Mouse (Mus musculus) neural tube, embryonic 15.5 days (tissue): ENCODE results near the gene Hk1. TPM values are rescaled to one million over a fixed set of nuclear protein-coding genes. Genes with fewer than 3 reads are reported as not detected.
A peak's percentile ranks its signal among the peaks of the same experiment; 100 is the strongest.

Experiments used
- ATAC-seq: fragments of 200-750 bp; cut with Nextera tagmentation; 2 replicates; pipeline ENCODE4 v1.8.0; 2017; ENCODE audit warnings: mild to moderate bottlenecking, moderate TSS enrichment, moderate library complexity; ENCODE audit not compliant: low FRiP score
- H3K27ac ChIP-seq: fragments of 300-500 bp; sonication (generic); replicated peaks from 2 replicates; pipeline ENCODE4 v1.5.1; 2015; ENCODE audit warnings: mild to moderate bottlenecking, inconsistent platforms
- H3K27me3 ChIP-seq: fragments of 300-500 bp; sonication (generic); replicated peaks from 2 replicates; pipeline ENCODE4 v1.6.1; 2015; ENCODE audit warnings: inconsistent platforms
- H3K36me3 ChIP-seq: fragments of 300-500 bp; sonication (generic); 2 replicates; pipeline ENCODE4 v1.6.1; 2015; ENCODE audit warnings: inconsistent platforms
- H3K4me1 ChIP-seq: fragments of 300-500 bp; sonication (generic); 2 replicates; pipeline ENCODE4 v1.6.1; 2015; ENCODE audit warnings: inconsistent platforms
- H3K4me2 ChIP-seq: fragments of 300-500 bp; sonication (generic); 2 replicates; pipeline ENCODE4 v1.6.1; 2015; ENCODE audit warnings: inconsistent platforms, mild to moderate bottlenecking, moderate library complexity
- H3K4me3 ChIP-seq: fragments of 300-500 bp; sonication (generic); replicated peaks from 2 replicates; pipeline ENCODE4 v1.5.1; 2015; ENCODE audit warnings: mild to moderate bottlenecking, inconsistent platforms
- H3K9ac ChIP-seq: fragments of 300-500 bp; sonication (generic); replicated peaks from 2 replicates; pipeline ENCODE4 v1.6.1; 2015; ENCODE audit warnings: mild to moderate bottlenecking, inconsistent platforms
- H3K9me3 ChIP-seq: fragments of 300-500 bp; sonication (generic); replicated peaks from 2 replicates; pipeline ENCODE4 v1.6.1; 2016; ENCODE audit warnings: inconsistent platforms
- WGBS: fragments of 180-500 bp; shearing (Covaris S2); methylation state at CpG from one replicate; pipeline ENCODE4 v1.1.7; 2015; ENCODE audit warnings: mixed read lengths; 5-methylcytosine and 5-hydroxymethylcytosine counted together
- polyA plus RNA-seq: library from polyadenylated mRNA; unstranded; fragments of >200 nt; fragmentation: Nextera tagmentation; extraction: Ambion mirVana; gene quantifications from 2 replicates; pipeline ENCODE4 v1.2.1, GENCODE M21; 2015

The Hk1 gene
- polyA plus RNA-seq, 1 experiment from 2014 or later: 146 TPM

GRCm38 (mm10) chr10:62283206-62283792 lies 96.4 kb downstream of the Hk1 start:
- Histone ChIP-seq H3K4me1 (no peaks in the 10 kb centered on the region), H3K27ac (no peak overlapping the region), H3K36me3 (peaks cover 87% of the 10 kb centered on the region), H3K4me2 (no peak overlapping the region), H3K9ac (no peak overlapping the region), H3K27me3 (no peaks in the 10 kb centered on the region), H3K4me3 (no peak overlapping the region), H3K9me3 (no peaks in the 10 kb centered on the region)
- WGBS: 89% methylated on average over 4 of the region's 4 CpGs
- no peak for ATAC-seq

GRCm38 (mm10) chr10:62282782-62283181 lies 96.9 kb downstream of the Hk1 start:
- Histone ChIP-seq H3K4me1 (no peaks in the 10 kb centered on the region), H3K36me3 (peaks cover 87% of the 10 kb centered on the region), H3K4me3 (no peak overlapping the region), H3K9ac (no peak overlapping the region), H3K27ac (no peak overlapping the region), H3K9me3 (no peaks in the 10 kb centered on the region), H3K4me2 (no peak overlapping the region), H3K27me3 (no peaks in the 10 kb centered on the region)
- WGBS: 60% methylated on average over 9 of the region's 9 CpGs
- no peak for ATAC-seq

GRCm38 (mm10) chr10:62279671-62280070 lies 100.0 kb downstream of the Hk1 start:
- H3K36me3 ChIP-seq: peaks cover 81% of the 10 kb centered on the region
- H3K27ac ChIP-seq: no peak overlapping the region
- no peak for ATAC-seq

GRCm38 (mm10) chr10:62279066-62279465 lies 100.6 kb downstream of the Hk1 start:
- peaks cover 80% of the 10 kb centered on the region for H3K36me3 ChIP-seq
- no peak for ATAC-seq
- 56% methylated on average over 3 of the region's 3 CpGs for WGBS

More at GRCm38 (mm10) chr10:62279671-62280070, 100.0 kb downstream of the Hk1 start:
- no peaks in the 10 kb centered on the region for H3K9me3 ChIP-seq
- H3K4me2 ChIP-seq: no peak overlapping the region
- H3K9ac ChIP-seq: no peak overlapping the region
- no peaks in the 10 kb centered on the region for H3K27me3 ChIP-seq
- H3K4me3 ChIP-seq: no peak overlapping the region
- 90% methylated on average over 4 of the region's 4 CpGs for WGBS
- no peaks in the 10 kb centered on the region for H3K4me1 ChIP-seq

GRCm38 (mm10) chr10:62277499-62278293 lies 102.0 kb downstream of the Hk1 start:
- H3K4me2 ChIP-seq: no peak overlapping the region
- H3K9ac ChIP-seq: no peak overlapping the region
- no peaks in the 10 kb centered on the region for H3K9me3 ChIP-seq
- no peaks in the 10 kb centered on the region for H3K27me3 ChIP-seq
- WGBS: 94% methylated on average over 18 of the region's 19 CpGs
- H3K4me3 ChIP-seq: no peak overlapping the region
- peaks cover 80% of the 10 kb centered on the region for H3K36me3 ChIP-seq
- H3K27ac ChIP-seq: no peak overlapping the region
- no peaks in the 10 kb centered on the region for H3K4me1 ChIP-seq
- no peak for ATAC-seq

More at GRCm38 (mm10) chr10:62279066-62279465, 100.6 kb downstream of the Hk1 start:
- Histone ChIP-seq H3K4me1 (no peaks in the 10 kb centered on the region), H3K9me3 (no peaks in the 10 kb centered on the region), H3K9ac (no peak overlapping the region), H3K4me2 (no peak overlapping the region), H3K27ac (no peak overlapping the region), H3K4me3 (no peak overlapping the region), H3K27me3 (no peaks in the 10 kb centered on the region)

- WGBS: 42% methylated on average over 4 of the region's 4 CpGs
- Histone ChIP-seq H3K4me3 (no peak overlapping the region), H3K36me3 (peaks cover 76% of the 10 kb centered on the region), H3K9me3 (no peaks in the 10 kb centered on the region), H3K4me2 (no peak overlapping the region), H3K4me1 (no peaks in the 10 kb centered on the region), H3K27me3 (no peaks in the 10 kb centered on the region), H3K9ac (no peak overlapping the region), H3K27ac (no peak overlapping the region)
- ATAC-seq: no peak
Observed at GRCm38 (mm10) chr10:62275235-62275634, 104.5 kb downstream of the Hk1 start.

- WGBS: 84% methylated on average over 15 of the region's 16 CpGs
- no peak for ATAC-seq
Observed at GRCm38 (mm10) chr10:62269278-62269677, 110.4 kb downstream of the Hk1 start.

GRCm38 (mm10) chr10:62264299-62264698 lies 115.4 kb downstream of the Hk1 start:
- 82% methylated on average over 2 of the region's 2 CpGs for WGBS

More at GRCm38 (mm10) chr10:62269278-62269677, 110.4 kb downstream of the Hk1 start:
- H3K9ac ChIP-seq: no peak overlapping the region
- no peak overlapping the region for H3K4me3 ChIP-seq
- no peaks in the 10 kb centered on the region for H3K4me1 ChIP-seq
- peaks cover 53% of the 10 kb centered on the region for H3K36me3 ChIP-seq
- no peak overlapping the region for H3K27ac ChIP-seq
- H3K27me3 ChIP-seq: no peaks in the 10 kb centered on the region
- no peaks in the 10 kb centered on the region for H3K9me3 ChIP-seq
- no peak overlapping the region for H3K4me2 ChIP-seq

GRCm38 (mm10) chr10:62261115-62261886 lies 118.4 kb downstream of the Hk1 start:
- 20% methylated on average over 18 of the region's 18 CpGs for WGBS
- Histone ChIP-seq H3K27me3 (no peaks in the 10 kb centered on the region), H3K9ac (no peak overlapping the region), H3K36me3 (no peaks in the 10 kb centered on the region), H3K4me1 (peaks cover 3% of the 10 kb centered on the region; the same call in 1 of the 2 replicates), H3K27ac (no peak overlapping the region), H3K4me3 (no peak overlapping the region), H3K9me3 (no peaks in the 10 kb centered on the region), H3K4me2 (no peak overlapping the region)
- ATAC-seq: peak; percentile 38; the same call in 1 of the 2 replicates

More at GRCm38 (mm10) chr10:62264299-62264698, 115.4 kb downstream of the Hk1 start:
- Histone ChIP-seq H3K9me3 (no peaks in the 10 kb centered on the region), H3K27ac (no peak overlapping the region), H3K27me3 (no peaks in the 10 kb centered on the region), H3K4me1 (peaks cover 3% of the 10 kb centered on the region; the same call in 1 of the 2 replicates), H3K4me3 (no peak overlapping the region), H3K9ac (no peak overlapping the region), H3K36me3 (peaks cover 9% of the 10 kb centered on the region), H3K4me2 (no peak overlapping the region)
- ATAC-seq: no peak

- ATAC-seq: no peak
- no peaks in the 10 kb centered on the region for H3K27me3 ChIP-seq
- no peak overlapping the region for H3K9ac ChIP-seq
- peaks cover 3% of the 10 kb centered on the region; the same call in 1 of the 2 replicates for H3K4me1 ChIP-seq
- WGBS: 93% methylated on average over 5 of the region's 5 CpGs
- H3K9me3 ChIP-seq: no peaks in the 10 kb centered on the region
- H3K4me2 ChIP-seq: no peak overlapping the region
- no peaks in the 10 kb centered on the region for H3K36me3 ChIP-seq
- no peak overlapping the region for H3K4me3 ChIP-seq
- no peak overlapping the region for H3K27ac ChIP-seq
Observed at GRCm38 (mm10) chr10:62258298-62258697, 121.4 kb downstream of the Hk1 start.

- Histone ChIP-seq H3K27me3 (no peaks in the 10 kb centered on the region), H3K9ac (no peak overlapping the region), H3K4me1 (no peaks in the 10 kb centered on the region; the same call in 1 of the 2 replicates), H3K4me3 (no peak overlapping the region), H3K9me3 (no peaks in the 10 kb centered on the region), H3K4me2 (no peak overlapping the region), H3K36me3 (no peaks in the 10 kb centered on the region), H3K27ac (no peak overlapping the region)
- 89% methylated on average over 27 of the region's 27 CpGs for WGBS
- ATAC-seq: no peak
Observed at GRCm38 (mm10) chr10:62252496-62253235, 127.0 kb downstream of the Hk1 start.
